Mouse (Mus musculus) kidney, embryonic 15.5 days (tissue): ENCODE measurements at regions not wholly inside any gene's neighbourhood (a gene's known extent, or its start where the extent isn't known, plus 50 kb on each side); places are given as distances from the start of the nearest gene placed in this dataset.

ENCODE experiments used
- ATAC-seq: fragments of 200-750 bp; cut with Nextera tagmentation; replicated peaks from 2 replicates; pipeline ENCODE4 v1.8.0; 2017; ENCODE audit warnings: moderate TSS enrichment; ENCODE audit not compliant: low FRiP score
- H3K27ac ChIP-seq: fragments of 300-500 bp; sonication (generic); 2 replicates; pipeline ENCODE4 v1.5.1; 2015; ENCODE audit warnings: mild to moderate bottlenecking, inconsistent platforms
- H3K27me3 ChIP-seq: fragments of 300-500 bp; sonication (generic); 2 replicates; pipeline ENCODE4 v1.6.1; 2015; ENCODE audit warnings: inconsistent platforms
- H3K36me3 ChIP-seq: fragments of 300-500 bp; sonication (generic); 2 replicates; pipeline ENCODE4 v1.6.1; 2015; ENCODE audit warnings: inconsistent platforms
- H3K4me1 ChIP-seq: fragments of 300-500 bp; sonication (generic); 2 replicates; pipeline ENCODE4 v1.6.1; 2015; ENCODE audit warnings: inconsistent platforms
- H3K4me2 ChIP-seq: fragments of 300-500 bp; sonication (generic); 2 replicates; pipeline ENCODE4 v1.6.1; 2015; ENCODE audit warnings: moderate library complexity, mild to moderate bottlenecking, inconsistent platforms
- H3K4me3 ChIP-seq: fragments of 300-500 bp; sonication (generic); replicated peaks from 2 replicates; pipeline ENCODE4 v1.5.1; 2015; ENCODE audit warnings: mild to moderate bottlenecking, inconsistent platforms
- H3K9ac ChIP-seq: fragments of 300-500 bp; sonication (generic); 2 replicates; pipeline ENCODE4 v1.6.1; 2015; ENCODE audit warnings: mild to moderate bottlenecking, inconsistent platforms
- H3K9me3 ChIP-seq: fragments of 300-500 bp; sonication (generic); replicated peaks from 2 replicates; pipeline ENCODE4 v1.6.1; 2016; ENCODE audit warnings: inconsistent platforms
- WGBS: fragments of 180-500 bp; shearing (Covaris S2); methylation state at CpG from one replicate; pipeline ENCODE4 v1.1.7; 2015; ENCODE audit warnings: mixed read lengths; 5-methylcytosine and 5-hydroxymethylcytosine counted together

DNA sequence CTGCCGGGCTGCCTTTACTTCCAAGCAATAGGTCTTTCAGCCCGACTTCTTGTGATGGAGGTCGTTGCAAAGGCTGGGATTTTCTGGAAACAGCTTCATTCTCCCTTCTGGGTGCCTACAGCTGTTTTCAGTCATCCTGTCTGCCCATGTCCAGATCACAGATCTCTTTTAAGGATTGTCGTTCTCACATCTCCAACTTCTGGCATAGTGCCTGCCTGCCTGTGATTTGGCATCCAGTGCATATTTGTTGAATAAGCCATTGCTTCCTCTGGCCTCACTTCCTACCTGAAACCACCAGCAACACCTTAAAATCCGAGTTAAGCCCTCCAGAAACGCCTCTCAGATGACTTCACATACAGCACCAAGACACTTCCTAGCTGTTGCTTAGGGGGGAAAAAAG is 88.4 kb upstream of the Bnip2 start:
- 49% methylated on average over 6 of the region's 6 CpGs for WGBS

DNA sequence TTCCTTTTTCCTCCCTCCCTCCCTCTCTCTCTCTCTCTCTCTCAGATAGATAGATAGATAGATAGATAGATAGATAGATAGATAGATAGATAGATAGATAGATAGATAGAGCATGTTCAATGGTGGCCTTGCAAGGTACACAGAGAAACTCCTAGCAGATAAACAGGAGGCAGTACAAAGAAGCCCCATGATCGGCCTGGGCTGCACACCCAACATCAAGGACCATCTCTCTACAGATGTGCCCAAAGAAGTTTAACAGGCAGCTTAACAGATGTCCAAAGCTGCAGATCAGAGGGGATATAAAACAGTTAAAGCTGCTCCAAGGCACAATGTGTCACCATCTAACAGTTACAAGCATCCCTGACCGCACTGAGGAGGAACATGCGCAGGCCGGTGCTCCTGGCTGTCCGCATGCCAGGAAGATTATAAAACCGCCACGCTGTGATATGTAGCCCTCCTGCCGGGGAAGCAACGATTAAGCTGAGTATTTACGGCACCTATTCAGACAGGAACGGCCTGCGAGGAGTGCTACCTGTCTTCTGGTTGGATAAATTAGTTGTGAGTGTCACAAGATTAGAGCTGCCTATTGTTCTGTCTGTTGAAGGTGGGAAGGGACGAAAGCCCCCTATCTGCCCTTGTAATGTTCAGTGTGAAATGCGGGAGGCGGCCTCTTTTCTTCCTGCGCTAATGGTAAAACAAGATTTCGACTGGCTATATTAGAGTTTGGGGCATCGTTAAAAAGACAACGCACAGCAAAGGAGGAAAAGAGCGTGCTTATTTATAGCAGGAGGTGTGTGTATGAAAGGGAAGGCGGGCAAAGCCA is 81.9 kb upstream of the Bnip2 start:
- peaks cover 8% of the 10 kb centered on the region for H3K4me1 ChIP-seq
- peak overlapping the region; percentile 41 for H3K4me2 ChIP-seq
- whole genome bisulfite sequencing, result 5% methylated on average over 21 of the region's 21 CpGs
- peak overlapping the region; percentile 15; the same call in 1 of the 2 replicates for H3K4me3 ChIP-seq
- no peaks in the 10 kb centered on the region for H3K9me3 ChIP-seq
- H3K9ac ChIP-seq, result no peak overlapping the region
- ATAC-seq, result no peak
- H3K27me3 ChIP-seq, result peaks cover 43% of the 10 kb centered on the region
- H3K27ac ChIP-seq, result no peak overlapping the region
- no peaks in the 10 kb centered on the region for H3K36me3 ChIP-seq

More for the DNA sequence above, 88.4 kb upstream of the Bnip2 start:
- no peak overlapping the region for H3K4me3 ChIP-seq
- H3K9ac ChIP-seq, result no peak overlapping the region
- H3K36me3 ChIP-seq, result no peaks in the 10 kb centered on the region
- ATAC-seq, result no peak
- H3K4me1 ChIP-seq, result no peaks in the 10 kb centered on the region
- H3K27ac ChIP-seq, result no peak overlapping the region
- peaks cover 41% of the 10 kb centered on the region for H3K27me3 ChIP-seq
- no peak overlapping the region for H3K4me2 ChIP-seq
- no peaks in the 10 kb centered on the region for H3K9me3 ChIP-seq

DNA sequence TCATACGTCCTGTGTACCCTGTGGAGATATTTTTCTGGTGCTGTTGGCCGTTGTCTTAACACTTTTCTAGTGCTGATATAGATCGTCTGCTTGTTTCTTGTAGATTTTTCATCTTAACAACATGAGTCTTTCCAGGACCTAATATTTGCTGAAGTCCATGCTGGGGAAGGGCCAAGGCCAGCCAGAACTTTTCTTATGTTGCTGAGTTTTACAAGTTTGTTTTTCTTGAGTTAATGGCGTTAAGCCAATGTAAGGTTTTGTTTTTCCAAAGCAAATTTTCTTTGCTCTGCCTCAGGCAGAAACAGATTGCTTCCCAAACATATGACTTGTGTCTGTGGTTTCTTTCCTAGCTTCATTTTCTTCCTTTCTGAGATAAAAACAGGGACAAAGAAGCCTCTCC is 78.6 kb upstream of the Bnip2 start:
- 64% methylated on average over 4 of the region's 4 CpGs for WGBS
- Histone ChIP-seq H3K36me3 (no peaks in the 10 kb centered on the region), H3K27ac (no peak overlapping the region), H3K4me1 (peaks cover 8% of the 10 kb centered on the region), H3K27me3 (peaks cover 38% of the 10 kb centered on the region), H3K9ac (no peak overlapping the region), H3K4me2 (no peak overlapping the region), H3K4me3 (no peak overlapping the region), H3K9me3 (no peaks in the 10 kb centered on the region)
- no peak for ATAC-seq

DNA sequence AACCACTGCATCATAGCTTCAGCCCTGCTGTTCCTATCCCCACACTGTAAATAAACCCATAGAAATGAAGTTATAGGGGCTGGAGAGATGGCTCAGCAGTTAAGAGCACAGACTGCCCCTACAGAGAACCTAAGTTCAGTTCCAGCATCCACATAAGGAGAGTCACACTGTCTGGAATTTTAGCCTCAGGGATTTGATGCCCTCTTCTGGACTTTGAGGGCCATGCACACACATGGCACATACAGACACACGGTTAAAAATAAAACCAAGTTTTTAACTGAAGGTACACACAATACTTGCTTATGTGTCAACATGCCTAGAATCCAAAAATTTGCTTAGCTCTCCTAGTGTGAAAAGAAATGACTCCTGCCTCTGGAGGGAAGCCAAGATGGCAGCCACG is 61.1 kb upstream of the Bnip2 start:
- no peaks in the 10 kb centered on the region for H3K4me1 ChIP-seq
- H3K36me3 ChIP-seq, result no peaks in the 10 kb centered on the region
- H3K9ac ChIP-seq, result no peak overlapping the region
- no peaks in the 10 kb centered on the region for H3K9me3 ChIP-seq
- H3K4me3 ChIP-seq, result no peak overlapping the region
- 77% methylated on average over 2 of the region's 2 CpGs for WGBS
- no peaks in the 10 kb centered on the region for H3K27me3 ChIP-seq
- ATAC-seq, result no peak
- H3K27ac ChIP-seq, result no peak overlapping the region
- no peak overlapping the region for H3K4me2 ChIP-seq

DNA sequence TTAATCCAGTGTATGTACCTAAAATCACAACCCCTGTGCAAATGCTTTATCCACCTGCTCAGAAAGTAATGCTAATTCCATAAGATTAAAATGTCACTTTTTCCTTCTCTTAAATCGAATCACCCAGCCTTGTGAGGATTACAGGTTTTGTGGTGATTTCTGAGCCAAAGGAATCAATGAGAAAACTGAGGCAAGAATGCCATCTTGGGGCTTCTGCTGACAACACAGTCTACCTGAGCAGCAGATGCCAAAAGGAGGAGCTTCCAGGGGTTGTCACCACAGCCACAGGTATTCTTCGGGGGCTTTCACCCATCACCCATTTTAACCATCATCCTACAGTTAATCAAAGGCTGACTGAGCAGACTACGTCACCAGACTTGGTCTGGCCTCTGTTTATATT is 51.4 kb upstream of the Bnip2 start:
- no peaks in the 10 kb centered on the region for H3K4me1 ChIP-seq
- H3K4me2 ChIP-seq, result no peak overlapping the region
- ATAC-seq, result no peak
- 47% methylated on average over 3 of the region's 3 CpGs for WGBS
- no peak overlapping the region for H3K27ac ChIP-seq
- no peaks in the 10 kb centered on the region for H3K36me3 ChIP-seq
- H3K27me3 ChIP-seq, result peaks cover 5% of the 10 kb centered on the region
- no peak overlapping the region for H3K9ac ChIP-seq
- no peak overlapping the region for H3K4me3 ChIP-seq
- H3K9me3 ChIP-seq, result no peaks in the 10 kb centered on the region
